Mouse (Mus musculus) bone marrow, adult 2 months (tissue): ENCODE measurements at regions not wholly inside any gene's neighbourhood (a gene's known extent, or its start where the extent isn't known, plus 50 kb on each side); places are given as distances from the start of the nearest gene placed in this dataset.

ENCODE experiments used
- CTCF ChIP-seq: fragments of 200-500 bp; IDR thresholded peaks from 2 replicates; pipeline ENCODE4 v1.5.1; 2011; ENCODE audit warnings: low read length, control low read depth; ENCODE audit not compliant: control insufficient read depth, insufficient read depth
- POLR2A ChIP-seq: fragments of 200-500 bp; IDR thresholded peaks from 2 replicates; pipeline ENCODE4 v1.6.1; 2011; ENCODE audit warnings: low read depth, mild to moderate bottlenecking, control low read depth, low read length, borderline replicate concordance; ENCODE audit not compliant: control insufficient read depth

- TF ChIP-seq CTCF (no peak), POLR2A (no peak)
Observed at GRCm38 (mm10) chr10:56566836-56567442, 189.8 kb downstream of the Gja1 start.
